ENCODE assay signal across 8 mouse cellular contexts in the genomic region with DNA sequence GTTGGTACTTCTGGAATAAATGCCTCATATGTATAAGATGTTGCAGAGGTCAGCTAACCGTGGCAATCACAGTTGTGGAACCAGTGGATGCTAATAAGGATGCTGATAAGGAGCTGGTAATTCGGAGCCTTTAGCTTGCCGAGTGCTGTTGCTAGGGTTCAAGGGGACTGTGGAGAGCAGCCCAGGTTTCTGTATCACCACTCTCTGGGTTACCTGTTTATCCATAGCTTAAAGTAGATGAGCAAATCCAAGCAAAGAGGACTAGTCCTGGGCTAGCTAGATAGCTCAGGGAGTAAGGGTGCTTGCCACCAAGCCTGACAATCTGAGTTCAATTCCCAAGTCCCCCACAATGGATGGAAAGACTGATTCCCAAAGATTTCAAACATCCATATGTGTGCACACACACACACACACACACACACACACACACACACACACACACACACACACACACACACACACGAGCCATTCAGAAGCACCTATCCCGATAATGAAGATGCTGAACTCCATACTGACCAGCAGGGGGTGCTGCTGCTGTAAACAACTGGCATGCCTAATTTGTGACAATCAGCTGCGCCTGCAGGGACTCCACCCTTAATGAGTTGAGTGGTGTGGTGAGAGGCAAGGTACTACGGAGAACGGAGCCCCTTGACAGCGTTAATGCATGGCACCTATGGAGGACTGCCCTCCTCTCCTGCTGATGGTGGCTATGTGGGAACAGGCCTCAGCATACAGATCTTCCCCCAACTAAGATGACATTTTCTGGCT.
DNase-seq lines count a peak whose midpoint lies in the region; ATAC-seq and TF ChIP-seq lines count a peak whose summit lies in the region.

No protein-coding gene starts in this region.

- peak; percentile 79 for ATAC-seq in midbrain, embryonic 13.5 days

- peaks cover 7% of the 10 kb centered on the region for H3K9me3 ChIP-seq in embryonic facial prominence, embryonic 10.5 days
- H3K9me3 ChIP-seq in midbrain, embryonic 13.5 days: no peaks in the 10 kb centered on the region

- no peaks in the 10 kb centered on the region for H3K36me3 ChIP-seq in heart, adult 2 months (ENCODE audit: control insufficient read depth, insufficient read depth, low read length)
- no peaks in the 10 kb centered on the region for H3K36me3 ChIP-seq in embryonic facial prominence, embryonic 10.5 days (replicated peaks)
- peaks cover 33% of the 10 kb centered on the region for H3K36me3 ChIP-seq in midbrain, embryonic 13.5 days

- H3K9ac ChIP-seq in heart, adult 2 months (ENCODE audit: low read depth, low read length): no peak overlapping the region
- no peak overlapping the region for H3K9ac ChIP-seq in midbrain, embryonic 13.5 days (replicated peaks)

- no peak overlapping the region for H3K27ac ChIP-seq in heart, adult 2 months
- no peak overlapping the region for H3K27ac ChIP-seq in embryonic facial prominence, embryonic 10.5 days (replicated peaks)
- no peak overlapping the region for H3K27ac ChIP-seq in left cerebral cortex, adult 2 months
- no peak overlapping the region for H3K27ac ChIP-seq in midbrain, embryonic 13.5 days

- H3K4me3 ChIP-seq in heart, adult 2 months: no peak overlapping the region
- no peak overlapping the region for H3K4me3 ChIP-seq in embryonic facial prominence, embryonic 10.5 days
- H3K4me3 ChIP-seq in left cerebral cortex, adult 2 months: no peak overlapping the region
- H3K4me3 ChIP-seq in midbrain, embryonic 13.5 days (replicated peaks): no peak overlapping the region

- TF ChIP-seq EP300 in heart, adult 2 months (IDR thresholded peaks at IDR 0.05; ENCODE audit: insufficient read depth, low read depth, low read length): no peak

- no peaks in the 10 kb centered on the region for H3K79me2 ChIP-seq in heart, adult 2 months (replicated peaks; ENCODE audit: control insufficient read depth, insufficient read depth, low read length)

- intact Hi-C loops in heart, adult 2 months (cut with DNase I): loop anchor here (1.0 to 5.0 kb wide), 4 partner anchors 98 to 348 kb away; a partner anchor contains a TSS
- intact Hi-C loops in heart, postnatal 25 days (cut with DNase I): loop anchor here (1.0 to 5.0 kb wide), 3 partner anchors 99 to 228 kb away; a partner anchor contains a TSS
- intact Hi-C loops in heart, postnatal 36 days (cut with DNase I): loop anchor here (1.0 to 5.0 kb wide), 3 partner anchors 162 to 223 kb away; no protein-coding TSS in a partner anchor
- intact Hi-C loops in left cerebral cortex, adult 2 months (cut with DNase I): loop anchor here (1.0 to 5.0 kb wide), 2 partner anchors 98 to 178 kb away; a partner anchor contains a TSS

- H3K4me2 ChIP-seq in midbrain, embryonic 13.5 days (replicated peaks): no peak overlapping the region

- peak; percentile 33 to 49 for DNase-seq in heart, adult 2 months
- DNase-seq in heart, postnatal 25 days (ENCODE audit: low spot score): no peak
- peak; percentile 25 for DNase-seq in adrenal gland, adult 8-10 months
- peak; percentile 72 for DNase-seq in embryonic facial prominence, embryonic 10.5 days (ENCODE audit: low spot score)
- peak; percentile 27 to 56 for DNase-seq in heart, postnatal 36 days
- DNase-seq in left cerebral cortex, adult 2 months (ENCODE audit: extremely low spot score in 1 of 2, low spot score in 2 of 2): peak; percentile 43 to 58
- DNase-seq in spleen, postnatal 4 days (ENCODE audit: low spot score in 2 of 2): peak; percentile 16 to 71

- TF ChIP-seq POLR2A in heart, adult 2 months (IDR thresholded peaks at IDR 0.05; ENCODE audit: insufficient read depth, low read depth, low read length): no peak

- no peaks in the 10 kb centered on the region for H3K4me1 ChIP-seq in heart, adult 2 months (ENCODE audit: control insufficient read depth, insufficient read depth, low read length)
- H3K4me1 ChIP-seq in embryonic facial prominence, embryonic 10.5 days: no peaks in the 10 kb centered on the region
- H3K4me1 ChIP-seq in midbrain, embryonic 13.5 days (replicated peaks): 0 out of 2 replicates have a peak, but pooled peaks cover 7% of the 10 kb centered on the region

- no peaks in the 10 kb centered on the region for H3K27me3 ChIP-seq in heart, adult 2 months (ENCODE audit: control insufficient read depth, insufficient read depth, low read length)
- H3K27me3 ChIP-seq in embryonic facial prominence, embryonic 10.5 days (replicated peaks; ENCODE audit: low read depth, poor library complexity, severe bottlenecking): no peaks in the 10 kb centered on the region
- no peaks in the 10 kb centered on the region for H3K27me3 ChIP-seq in midbrain, embryonic 13.5 days

- TF ChIP-seq CTCF in heart, adult 2 months (IDR thresholded peaks at IDR 0.05): peak; percentile 64
- peak; percentile 58 for TF ChIP-seq CTCF in left cerebral cortex, adult 2 months (IDR thresholded peaks at IDR 0.05)

- 21% methylated on average over 9 of the region's 9 CpGs for WGBS in heart, adult 2 months
- 33% methylated on average over 9 of the region's 9 CpGs for WGBS in embryonic facial prominence, embryonic 10.5 days
- WGBS in midbrain, embryonic 13.5 days: 30% methylated on average over 9 of the region's 9 CpGs
